In the genomic region with DNA sequence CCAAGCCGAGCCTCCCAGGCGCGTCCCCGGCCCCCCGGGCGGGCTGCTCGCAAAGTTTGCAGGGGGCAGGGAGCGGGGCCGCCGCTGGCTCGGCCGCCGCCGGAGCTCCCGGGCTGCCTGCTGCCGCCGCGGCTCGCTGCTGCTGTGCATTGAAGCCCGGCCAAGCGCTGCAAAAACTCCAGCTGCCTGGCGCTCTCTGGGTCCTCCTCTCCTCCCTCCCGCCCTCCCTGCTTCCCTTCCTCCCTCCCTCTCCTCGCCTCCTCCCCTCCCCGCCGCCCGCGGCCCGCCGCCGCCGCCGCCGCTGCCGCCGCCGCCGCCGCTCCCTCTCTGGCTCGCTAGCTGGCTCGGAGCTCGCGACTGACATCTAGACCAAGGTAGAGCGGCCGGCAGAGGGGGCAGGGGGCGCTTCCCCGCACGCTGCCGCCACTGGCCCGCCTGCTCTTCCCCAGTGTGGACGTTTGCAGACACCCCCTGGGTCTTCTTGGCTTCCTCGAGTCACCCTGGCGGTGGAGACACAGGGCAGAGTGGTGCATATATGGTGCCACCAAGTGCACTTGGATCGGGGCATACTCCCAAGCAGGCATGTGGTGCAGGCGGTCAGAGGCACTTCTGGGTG, we compare ENCODE assay signal across 8 mouse cellular contexts. TPM values are rescaled to one million over a fixed set of nuclear protein-coding genes. Genes with fewer than 3 reads are reported as not detected.
A peak's percentile ranks its signal among the peaks of the same experiment; 100 is the strongest.
DNase-seq lines count a peak whose midpoint lies in the region; ATAC-seq and TF ChIP-seq lines count a peak whose summit lies in the region.

A gene (minus strand): TSS at position 137 of the 616 bp plus-strand sequence.

- peak within 1 kb of the TSS; percentile 86 for H3K4me3 ChIP-seq in hindbrain, embryonic 10.5 days
- peak within 1 kb of the TSS; percentile 72 for H3K4me3 ChIP-seq in lung, embryonic 16.5 days (ENCODE audit: low read length)

- peak within 1 kb of the TSS; percentile 100 for H3K4me2 ChIP-seq in lung, embryonic 16.5 days (ENCODE audit: low read depth, low read length)

- in situ Hi-C loops in Patski (cut with MboI; ENCODE audit: low pct_unique_long_range_greater_than_20kb): loop anchor here (5.0 to 25.0 kb wide), 2 partner anchors 256 to 926 kb away; no protein-coding TSS in a partner anchor

- no peaks in the 10 kb centered on the region for H3K36me3 ChIP-seq in hindbrain, embryonic 10.5 days
- H3K36me3 ChIP-seq in lung, embryonic 16.5 days (ENCODE audit: control insufficient read depth, insufficient read depth, low read length): no peaks in the 10 kb centered on the region

- 1% methylated on average over 43 of the region's 55 CpGs for WGBS in hindbrain, embryonic 10.5 days
- 1% methylated on average over 27 of the region's 55 CpGs for WGBS in lung, embryonic 16.5 days

- POLR2A ChIA-PET in Patski (lab: Charles Lee): interaction anchor here (1.3 kb wide), 1 partner anchor 260 kb away, joined by 3 read pairs; no protein-coding TSS in a partner anchor

- no peaks in the 10 kb centered on the region for H3K9me3 ChIP-seq in hindbrain, embryonic 10.5 days
- H3K9me3 ChIP-seq in lung, embryonic 16.5 days (ENCODE audit: control insufficient read depth, low read length): no peaks in the 10 kb centered on the region

- peaks cover 60% of the 10 kb centered on the region for H3K4me1 ChIP-seq in hindbrain, embryonic 10.5 days (replicated peaks)
- H3K4me1 ChIP-seq in lung, embryonic 16.5 days (replicated peaks; ENCODE audit: control insufficient read depth, insufficient read depth, low read length): peaks cover 4% of the 10 kb centered on the region

- CTCF ChIA-PET in Patski (lab: Charles Lee): interaction anchor here (1.0 kb wide), 1 partner anchor 268 kb away, joined by 4 read pairs; no protein-coding TSS in a partner anchor

- peak within 1 kb of the TSS; percentile 90 for H3K27ac ChIP-seq in hindbrain, embryonic 10.5 days
- H3K27ac ChIP-seq in lung, embryonic 16.5 days (ENCODE audit: low read length): peak within 1 kb of the TSS; percentile 63

- peak; percentile 69 for ATAC-seq in Patski
- ATAC-seq in lung, embryonic 16.5 days (ENCODE audit: low read depth): peak; percentile 82
- no peak; the same call in 1 of the 2 replicates for ATAC-seq in monocyte, adult 5-6 weeks (replicated peaks; ENCODE audit: insufficient number of reproducible peaks, low FRiP score, low TSS enrichment, poor library complexity, severe bottlenecking)

- peak within 1 kb of the TSS; percentile 76 for H3K9ac ChIP-seq in lung, embryonic 16.5 days (ENCODE audit: low read length)

- no peak for DNase-seq in Patski (ENCODE audit: low read depth, low spot score)
- DNase-seq in cerebellum, adult 9-10 months: peak; percentile 69
- peak; percentile 66 to 82 for DNase-seq in frontal cortex, postnatal 10 days (ENCODE audit: low spot score in 2 of 2)
- peak; percentile 84 for DNase-seq in hindbrain, embryonic 10.5 days (ENCODE audit: low spot score)
- DNase-seq in layer of hippocampus, postnatal 14 days (ENCODE audit: low spot score in 2 of 2): peak; percentile 77 to 87
- peak; percentile 90 for DNase-seq in retina, postnatal 1 day

- H3K27me3 ChIP-seq in Patski: peaks cover 7% of the 10 kb centered on the region
- H3K27me3 ChIP-seq in hindbrain, embryonic 10.5 days (ENCODE audit: insufficient read depth, poor library complexity, severe bottlenecking): peaks cover 84% of the 10 kb centered on the region
- H3K27me3 ChIP-seq in lung, embryonic 16.5 days (ENCODE audit: control insufficient read depth, insufficient read depth, low read depth, low read length): peaks cover 61% of the 10 kb centered on the region

- TF ChIP-seq CTCF in Patski (IDR thresholded peaks at IDR 0.05): no peak

RNA-seq across cellular contexts. Expression of the gene that starts here (rescaled TPM):
- 7.3 TPM for polyA plus RNA-seq in Patski (2021)
- polyA plus RNA-seq in hindbrain, embryonic 10.5 days (2016; fragmentation: Nextera tagmentation; extraction: Ambion mirVana): 2.5 and 3.8 TPM in 2 replicates
- total RNA-seq in layer of hippocampus, postnatal 14 days (2021): 100 to 1,000 TPM; 113 to 120 TPM
- polyA plus RNA-seq in lung, embryonic 16.5 days (2015; fragmentation: Nextera tagmentation; extraction: Ambion mirVana): 1.8 and 1.9 TPM in 2 replicates
- total RNA-seq in monocyte, adult 5-6 weeks (2017): 0.21 to 1.9 TPM in 2 of 3 replicates, not detected in the other

Comparison
In these comparisons a context has a peak if more than half of its experiments do, and no peak if none do; other contexts are left out.
1. RNA of the gene that starts here (total RNA-seq): 113 to 120 TPM in layer of hippocampus, postnatal 14 days; 0.21 to 1.9 TPM in monocyte, adult 5-6 weeks; every median in the first group is over 10 times any median in the second.